Mouse (Mus musculus): ENCODE measurements around the gene Ninj2. TPM values are rescaled to one million over a fixed set of nuclear protein-coding genes. Genes with fewer than 3 reads are reported as not detected.

Gene Ninj2
- polyA plus RNA-seq, 1 experiment from 2014 or later, result 0.62 TPM

- WGBS, result 26% methylated on average over 6 of the region's 6 CpGs
These were observed 129.5 kb downstream of the Ninj2 start for GRCm38 (mm10) chr6:120222669-120223068.

GRCm38 (mm10) chr6:120225355-120225754 is 132.2 kb downstream of the Ninj2 start:
- Histone ChIP-seq H3K27me3 (no peaks in the 10 kb centered on the region), H3K9me3 (no peaks in the 10 kb centered on the region), H3K4me2 (no peak overlapping the region), H3K27ac (no peak overlapping the region), H3K4me3 (no peak overlapping the region), H3K36me3 (no peaks in the 10 kb centered on the region), H3K4me1 (0 out of 2 replicates have a peak, but pooled peaks cover 2% of the 10 kb centered on the region), H3K9ac (no peak overlapping the region)
- 34% methylated on average over 6 of the region's 6 CpGs for WGBS
- no peak for ATAC-seq (ENCODE audit: borderline replicate concordance, extremely low read depth, low FRiP score, low TSS enrichment)

More at GRCm38 (mm10) chr6:120222669-120223068, 129.5 kb downstream of the Ninj2 start:
- H3K9me3 ChIP-seq, result no peaks in the 10 kb centered on the region
- H3K4me2 ChIP-seq, result no peak overlapping the region
- H3K27me3 ChIP-seq, result no peaks in the 10 kb centered on the region
- no peak overlapping the region for H3K27ac ChIP-seq
- H3K9ac ChIP-seq, result no peak overlapping the region
- H3K4me3 ChIP-seq, result no peak overlapping the region
- H3K36me3 ChIP-seq, result no peaks in the 10 kb centered on the region
- no peak for ATAC-seq (ENCODE audit: borderline replicate concordance, extremely low read depth, low FRiP score, low TSS enrichment)
- H3K4me1 ChIP-seq, result 0 out of 2 replicates have a peak, but pooled peaks cover 2% of the 10 kb centered on the region

DNA sequence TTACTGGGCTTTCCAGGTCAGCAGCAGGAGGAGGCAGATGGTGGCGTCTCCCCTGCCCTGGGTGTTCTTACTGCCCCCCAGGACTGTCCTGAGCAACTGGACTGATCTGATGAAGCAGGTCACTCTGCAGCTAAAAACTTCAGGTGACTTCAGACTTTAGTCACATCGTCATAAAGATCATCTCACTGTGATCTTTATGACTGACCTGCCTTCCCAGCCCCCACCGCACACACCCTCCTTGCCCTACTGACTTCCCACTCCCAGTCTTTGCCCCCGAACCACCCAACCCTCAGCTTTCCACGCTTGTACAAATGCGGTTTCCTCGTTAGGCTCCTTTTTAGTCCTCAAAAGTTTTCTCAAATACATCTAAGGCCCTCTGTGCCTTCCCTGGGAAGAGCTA is 133.9 kb downstream of the Ninj2 start:
- no peak for ATAC-seq (ENCODE audit: borderline replicate concordance, extremely low read depth, low FRiP score, low TSS enrichment)
- Histone ChIP-seq H3K9ac (no peak overlapping the region), H3K4me3 (no peak overlapping the region)

GRCm38 (mm10) chr6:120229806-120230205 is 136.7 kb downstream of the Ninj2 start:
- no peak for ATAC-seq (ENCODE audit: borderline replicate concordance, extremely low read depth, low FRiP score, low TSS enrichment)
- Histone ChIP-seq H3K9me3 (no peaks in the 10 kb centered on the region), H3K9ac (no peak overlapping the region), H3K4me2 (no peak overlapping the region), H3K4me3 (no peak overlapping the region), H3K27me3 (no peaks in the 10 kb centered on the region), H3K4me1 (0 out of 2 replicates have a peak, but pooled peaks cover 2% of the 10 kb centered on the region), H3K27ac (no peak overlapping the region), H3K36me3 (no peaks in the 10 kb centered on the region)
- WGBS, result 82% methylated on average over 7 of the region's 7 CpGs

More for the DNA sequence above, 133.9 kb downstream of the Ninj2 start:
- Histone ChIP-seq H3K36me3 (no peaks in the 10 kb centered on the region), H3K9me3 (no peaks in the 10 kb centered on the region), H3K27ac (no peak overlapping the region), H3K4me1 (0 out of 2 replicates have a peak, but pooled peaks cover 2% of the 10 kb centered on the region), H3K4me2 (no peak overlapping the region), H3K27me3 (no peaks in the 10 kb centered on the region)
- WGBS, result 80% methylated on average over 7 of the region's 7 CpGs

DNA sequence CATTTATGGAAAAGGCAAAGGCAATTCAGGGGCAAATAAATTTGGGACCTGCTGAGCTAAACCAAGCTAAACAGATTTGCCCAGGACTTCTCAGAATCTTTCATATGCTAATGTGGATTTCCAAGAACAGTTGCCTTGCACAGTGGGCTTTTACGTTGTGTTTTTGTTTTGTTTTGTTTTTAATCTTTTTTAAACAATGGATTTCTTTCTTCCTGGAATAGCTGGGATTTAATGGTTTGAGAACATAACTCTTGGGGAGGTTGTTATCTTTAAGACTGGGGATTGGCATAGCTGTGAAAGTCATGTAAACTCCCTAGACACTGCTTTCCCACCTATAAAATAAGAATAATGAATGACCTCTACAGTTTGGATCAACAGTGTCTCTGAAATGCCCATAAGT is 137.3 kb downstream of the Ninj2 start:
- H3K36me3 ChIP-seq, result no peaks in the 10 kb centered on the region
- no peak for ATAC-seq (ENCODE audit: borderline replicate concordance, extremely low read depth, low FRiP score, low TSS enrichment)

GRCm38 (mm10) chr6:120232885-120233284 is 139.7 kb downstream of the Ninj2 start:
- Histone ChIP-seq H3K27me3 (no peaks in the 10 kb centered on the region), H3K4me3 (no peak overlapping the region), H3K36me3 (no peaks in the 10 kb centered on the region), H3K9me3 (no peaks in the 10 kb centered on the region), H3K4me2 (no peak overlapping the region), H3K27ac (no peak overlapping the region), H3K9ac (no peak overlapping the region), H3K4me1 (no peaks in the 10 kb centered on the region)
- 88% methylated on average over 6 of the region's 6 CpGs for WGBS
- no peak for ATAC-seq (ENCODE audit: borderline replicate concordance, extremely low read depth, low FRiP score, low TSS enrichment)

More for the DNA sequence above, 137.3 kb downstream of the Ninj2 start:
- Histone ChIP-seq H3K4me1 (0 out of 2 replicates have a peak, but pooled peaks cover 2% of the 10 kb centered on the region), H3K27me3 (no peaks in the 10 kb centered on the region), H3K9me3 (no peaks in the 10 kb centered on the region), H3K4me2 (no peak overlapping the region), H3K9ac (no peak overlapping the region), H3K4me3 (no peak overlapping the region), H3K27ac (no peak overlapping the region)
- WGBS, result 40% methylated on average over 1 of the region's 1 CpGs

- ATAC-seq (ENCODE audit: borderline replicate concordance, extremely low read depth, low FRiP score, low TSS enrichment), result no peak
- Histone ChIP-seq H3K27me3 (no peaks in the 10 kb centered on the region), H3K9ac (no peak overlapping the region), H3K4me2 (no peak overlapping the region), H3K27ac (no peak overlapping the region), H3K4me1 (no peaks in the 10 kb centered on the region), H3K9me3 (no peaks in the 10 kb centered on the region), H3K4me3 (no peak overlapping the region), H3K36me3 (no peaks in the 10 kb centered on the region)
- 34% methylated on average over 7 of the region's 7 CpGs for WGBS
These were observed 142.7 kb downstream of the Ninj2 start for GRCm38 (mm10) chr6:120235874-120236273.

DNA sequence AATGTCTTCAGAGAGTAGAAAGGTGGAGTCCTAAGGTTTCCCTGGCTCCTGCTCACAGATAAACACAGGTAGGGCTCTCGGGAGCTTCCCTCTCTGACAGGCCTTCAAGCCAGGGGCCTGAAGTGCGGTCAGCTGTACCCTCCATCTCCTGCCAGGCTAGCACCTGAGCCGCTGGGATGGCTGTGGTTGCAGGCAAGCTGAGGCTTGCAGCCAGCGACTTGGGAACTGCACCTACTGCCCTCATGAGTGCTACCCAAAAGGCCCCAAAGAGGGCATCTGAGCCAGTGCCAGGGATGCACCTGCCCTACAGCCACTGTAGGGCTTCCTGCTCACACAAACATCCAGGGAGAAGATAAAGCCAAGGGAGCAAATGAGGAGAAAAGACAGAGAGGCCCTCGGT is 147.3 kb downstream of the Ninj2 start:
- H3K4me3 ChIP-seq, result no peak overlapping the region
- no peak overlapping the region for H3K4me2 ChIP-seq
- H3K36me3 ChIP-seq, result no peaks in the 10 kb centered on the region
- no peak overlapping the region for H3K9ac ChIP-seq
- H3K27me3 ChIP-seq, result no peaks in the 10 kb centered on the region
- H3K9me3 ChIP-seq, result no peaks in the 10 kb centered on the region
- ATAC-seq (ENCODE audit: borderline replicate concordance, extremely low read depth, low FRiP score, low TSS enrichment), result no peak
- no peak overlapping the region for H3K27ac ChIP-seq
- 68% methylated on average over 5 of the region's 5 CpGs for WGBS
- H3K4me1 ChIP-seq, result no peaks in the 10 kb centered on the region

- Histone ChIP-seq H3K9ac (no peak overlapping the region), H3K27me3 (no peaks in the 10 kb centered on the region), H3K4me3 (no peak overlapping the region), H3K4me2 (no peak overlapping the region), H3K36me3 (no peaks in the 10 kb centered on the region), H3K9me3 (no peaks in the 10 kb centered on the region), H3K4me1 (no peaks in the 10 kb centered on the region), H3K27ac (no peak overlapping the region)
- no peak for ATAC-seq (ENCODE audit: borderline replicate concordance, extremely low read depth, low FRiP score, low TSS enrichment)
- WGBS, result 75% methylated on average over 12 of the region's 12 CpGs
These were observed 148.3 kb downstream of the Ninj2 start for GRCm38 (mm10) chr6:120241453-120241852.

- no peak overlapping the region for H3K27ac ChIP-seq
- no peak overlapping the region for H3K9ac ChIP-seq
- no peaks in the 10 kb centered on the region for H3K4me1 ChIP-seq
- no peak overlapping the region for H3K4me2 ChIP-seq
- no peaks in the 10 kb centered on the region for H3K27me3 ChIP-seq
- H3K4me3 ChIP-seq, result no peak overlapping the region
- 50% methylated on average over 8 of the region's 8 CpGs for WGBS
- no peak for ATAC-seq (ENCODE audit: borderline replicate concordance, extremely low read depth, low FRiP score, low TSS enrichment)
- H3K9me3 ChIP-seq, result no peaks in the 10 kb centered on the region
- H3K36me3 ChIP-seq, result no peaks in the 10 kb centered on the region
These were observed 149.4 kb downstream of the Ninj2 start for GRCm38 (mm10) chr6:120242530-120242929.

GRCm38 (mm10) chr6:120243250-120243649 is 150.1 kb downstream of the Ninj2 start:
- ATAC-seq (ENCODE audit: borderline replicate concordance, extremely low read depth, low FRiP score, low TSS enrichment), result no peak
- Histone ChIP-seq H3K27me3 (no peaks in the 10 kb centered on the region), H3K27ac (no peak overlapping the region), H3K9me3 (no peaks in the 10 kb centered on the region), H3K4me3 (no peak overlapping the region), H3K4me1 (no peaks in the 10 kb centered on the region), H3K4me2 (no peak overlapping the region), H3K36me3 (no peaks in the 10 kb centered on the region), H3K9ac (no peak overlapping the region)
- WGBS, result 71% methylated on average over 8 of the region's 8 CpGs

- Histone ChIP-seq H3K9ac (no peak overlapping the region), H3K36me3 (no peaks in the 10 kb centered on the region), H3K4me1 (no peaks in the 10 kb centered on the region), H3K4me2 (no peak overlapping the region), H3K27ac (no peak overlapping the region), H3K9me3 (no peaks in the 10 kb centered on the region), H3K4me3 (no peak overlapping the region), H3K27me3 (no peaks in the 10 kb centered on the region)
- 69% methylated on average over 5 of the region's 5 CpGs for WGBS
- no peak for ATAC-seq (ENCODE audit: borderline replicate concordance, extremely low read depth, low FRiP score, low TSS enrichment)
These were observed 153.5 kb downstream of the Ninj2 start for GRCm38 (mm10) chr6:120246676-120247075.

DNA sequence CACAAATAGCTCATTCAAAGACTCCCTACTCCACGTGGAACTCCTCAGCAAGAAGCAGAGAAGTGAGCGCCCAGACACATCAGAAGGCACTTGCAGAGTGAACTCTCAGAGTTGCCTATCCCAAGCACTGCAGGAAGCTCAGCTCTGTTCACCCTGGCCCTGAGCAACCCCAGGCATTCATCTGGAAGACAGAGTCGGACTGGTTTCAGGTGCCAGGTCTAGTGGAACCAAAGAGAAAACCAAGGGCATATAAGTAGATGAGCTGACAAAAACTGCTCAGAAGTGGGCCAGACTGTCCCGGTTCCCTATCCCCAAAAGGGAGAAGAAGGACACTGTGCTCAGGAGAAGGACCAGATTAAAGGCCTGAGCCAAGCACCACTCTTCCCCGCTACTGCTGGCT is 156.7 kb downstream of the Ninj2 start:
- H3K27me3 ChIP-seq, result no peaks in the 10 kb centered on the region
- no peaks in the 10 kb centered on the region for H3K9me3 ChIP-seq
- no peaks in the 10 kb centered on the region for H3K36me3 ChIP-seq
- no peak for ATAC-seq (ENCODE audit: borderline replicate concordance, extremely low read depth, low FRiP score, low TSS enrichment)
- H3K4me1 ChIP-seq, result no peaks in the 10 kb centered on the region
- H3K27ac ChIP-seq, result no peak overlapping the region
- H3K4me2 ChIP-seq, result no peak overlapping the region
- WGBS, result 73% methylated on average over 5 of the region's 5 CpGs
- H3K9ac ChIP-seq, result no peak overlapping the region
- no peak overlapping the region for H3K4me3 ChIP-seq

Data from lung, embryonic 15.5 days (tissue).